Mouse (Mus musculus) liver, embryonic 13.5 days (tissue): ENCODE data around the gene Hddc2. TPM values are rescaled to one million over a fixed set of nuclear protein-coding genes. Genes with fewer than 3 reads are reported as not detected.

Experiments
- ATAC-seq: fragments of 200-750 bp; cut with Nextera tagmentation; 2 replicates; pipeline ENCODE4 v1.8.0; 2017; ENCODE audit warnings: low read depth, mild to moderate bottlenecking, moderate number of reproducible peaks, moderate library complexity
- DNase-seq: peaks from one replicate; pipeline ENCODE4 v3.0.0; 2022
- H3K27ac ChIP-seq: fragments of 300-500 bp; sonication (generic); 2 replicates; pipeline ENCODE4 v1.5.1; 2015; ENCODE audit warnings: moderate library complexity, mild to moderate bottlenecking, inconsistent platforms
- H3K27me3 ChIP-seq: fragments of 300-500 bp; sonication (generic); 2 replicates; pipeline ENCODE4 v1.6.1; 2015; ENCODE audit warnings: mild to moderate bottlenecking, inconsistent platforms
- H3K36me3 ChIP-seq: fragments of 300-500 bp; sonication (generic); 2 replicates; pipeline ENCODE4 v1.6.1; 2015; ENCODE audit warnings: mild to moderate bottlenecking, inconsistent platforms
- H3K4me1 ChIP-seq: fragments of 300-500 bp; sonication (generic); replicated peaks from 2 replicates; pipeline ENCODE4 v1.6.1; 2015; ENCODE audit warnings: inconsistent platforms
- H3K4me2 ChIP-seq: fragments of 300-500 bp; sonication (generic); 2 replicates; pipeline ENCODE4 v1.6.1; 2015; ENCODE audit warnings: inconsistent platforms, mild to moderate bottlenecking, moderate library complexity
- H3K4me3 ChIP-seq: fragments of 300-500 bp; sonication (generic); replicated peaks from 2 replicates; pipeline ENCODE4 v1.5.1; 2015; ENCODE audit warnings: mild to moderate bottlenecking, inconsistent platforms
- H3K9ac ChIP-seq: fragments of 300-500 bp; sonication (generic); 2 replicates; pipeline ENCODE4 v1.6.1; 2015; ENCODE audit warnings: mild to moderate bottlenecking, inconsistent platforms
- H3K9me3 ChIP-seq: fragments of 300-500 bp; sonication (generic); replicated peaks from 2 replicates; pipeline ENCODE4 v1.6.1; 2016; ENCODE audit warnings: inconsistent platforms
- WGBS: fragments of 180-500 bp; shearing (Covaris S2); methylation state at CpG from one replicate; pipeline ENCODE4 v1.1.7; 2015; ENCODE audit not compliant: insufficient replicate concordance; 5-methylcytosine and 5-hydroxymethylcytosine counted together
- polyA plus RNA-seq: library from polyadenylated mRNA; unstranded; fragments of >200 nt; fragmentation: Nextera tagmentation; extraction: Ambion mirVana; gene quantifications from 2 replicates; pipeline ENCODE4 v1.2.1, GENCODE M21; 2015

The Hddc2 gene
- polyA plus RNA-seq, 1 experiment from 2014 or later, result 26.5 TPM

DNA sequence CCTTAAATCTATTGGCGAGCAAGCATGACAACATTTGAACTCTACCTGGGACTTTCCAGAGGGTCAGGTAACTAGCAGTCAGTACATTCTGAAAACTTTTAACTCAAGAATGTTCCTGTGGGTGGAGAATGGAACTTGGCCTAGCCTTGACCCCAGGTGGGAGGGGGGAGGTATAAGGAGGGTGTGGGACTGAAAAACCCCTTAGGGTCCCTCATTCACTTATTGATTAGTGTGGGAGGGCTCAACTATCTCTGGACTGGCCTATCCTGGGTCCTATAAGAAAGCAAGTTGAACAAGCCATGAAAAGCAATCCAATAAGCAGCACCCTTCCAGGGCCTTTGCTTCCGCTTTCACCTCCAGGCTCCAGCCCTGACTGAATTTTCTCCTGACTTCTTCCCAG, 9.7 kb upstream of the Hddc2 start:
- no peak for DNase-seq
- H3K9ac ChIP-seq, result no peak overlapping the region
- H3K36me3 ChIP-seq, result no peaks in the 10 kb centered on the region
- no peaks in the 10 kb centered on the region for H3K4me1 ChIP-seq
- H3K9me3 ChIP-seq, result no peaks in the 10 kb centered on the region
- no peak overlapping the region for H3K4me3 ChIP-seq
- H3K27me3 ChIP-seq, result no peaks in the 10 kb centered on the region
- H3K27ac ChIP-seq, result no peak overlapping the region
- no peak for ATAC-seq
- 82% methylated on average over 2 of the region's 2 CpGs for WGBS
- H3K4me2 ChIP-seq, result no peak overlapping the region

DNA sequence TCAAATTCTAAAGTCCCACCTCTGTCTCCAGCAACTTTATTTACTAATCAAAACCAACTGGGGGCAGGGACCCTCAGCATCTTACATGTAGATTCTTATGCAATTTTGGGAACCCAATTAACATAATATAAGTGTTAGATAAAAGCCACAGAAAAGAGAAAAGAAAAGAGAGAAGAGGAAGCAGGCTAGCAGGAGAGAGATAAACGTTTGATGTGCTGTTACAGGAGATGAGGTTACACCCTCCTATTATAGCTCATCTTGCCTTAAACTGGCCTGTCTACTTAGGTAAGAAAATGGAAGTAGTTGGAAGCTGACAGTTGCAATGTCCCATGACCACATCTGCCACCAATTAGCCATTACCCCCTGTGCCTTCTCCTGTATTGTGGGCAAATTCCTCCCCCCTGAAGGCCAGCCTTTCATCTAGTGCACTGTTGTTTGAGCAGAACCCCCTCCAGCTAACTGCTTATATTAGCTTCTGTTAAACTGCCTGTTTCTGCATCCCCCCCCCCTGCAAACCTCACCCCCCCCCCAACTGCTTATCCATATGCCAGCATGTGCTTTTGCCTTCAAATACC, 6.1 kb upstream of the Hddc2 start:
- Histone ChIP-seq H3K9ac (no peak overlapping the region), H3K27me3 (no peaks in the 10 kb centered on the region), H3K27ac (no peak overlapping the region), H3K4me2 (no peak overlapping the region), H3K9me3 (no peaks in the 10 kb centered on the region), H3K4me1 (peaks cover 2% of the 10 kb centered on the region; the same call in 1 of the 2 replicates), H3K4me3 (no peak overlapping the region), H3K36me3 (no peaks in the 10 kb centered on the region)
- no peak for ATAC-seq
- WGBS, result 3% methylated on average over 1 of the region's 1 CpGs
- DNase-seq, result no peak

- WGBS, result 70% methylated on average over 5 of the region's 5 CpGs
- no peak overlapping the region for H3K27ac ChIP-seq
These were observed 5.3 kb downstream of the Hddc2 start for GRCm38 (mm10) chr10:31318491-31318890.

DNA sequence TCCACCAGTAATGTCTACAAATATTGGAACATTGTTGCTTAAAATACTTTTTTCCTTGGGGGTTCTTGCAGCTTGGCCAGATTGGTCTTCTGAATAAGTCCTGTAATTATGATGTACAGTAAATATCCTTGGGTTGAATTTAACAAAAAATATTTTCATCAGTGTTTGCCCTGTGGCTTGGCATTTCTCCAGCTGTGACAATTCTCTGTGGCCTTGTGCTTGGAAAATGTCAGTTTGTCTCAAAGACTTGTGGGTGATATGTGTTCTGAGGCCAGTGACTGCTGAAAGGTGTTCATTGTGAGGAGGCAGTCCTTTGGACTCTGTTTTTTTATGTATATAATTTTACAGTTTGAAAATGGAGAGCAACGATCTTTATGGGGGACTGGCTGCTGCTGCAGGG, 16.3 kb downstream of the Hddc2 start:
- Histone ChIP-seq H3K27me3 (no peaks in the 10 kb centered on the region), H3K4me3 (no peak overlapping the region), H3K9me3 (no peaks in the 10 kb centered on the region), H3K36me3 (0 out of 2 replicates have a peak, but pooled peaks cover 3% of the 10 kb centered on the region), H3K4me1 (peaks cover 17% of the 10 kb centered on the region), H3K4me2 (no peak overlapping the region), H3K27ac (no peak overlapping the region), H3K9ac (no peak overlapping the region)
- 71% methylated on average over 1 of the region's 1 CpGs for WGBS
- DNase-seq (no peak), ATAC-seq (no peak)

More at GRCm38 (mm10) chr10:31318491-31318890, 5.3 kb downstream of the Hddc2 start:
- no peaks in the 10 kb centered on the region for H3K9me3 ChIP-seq
- H3K27me3 ChIP-seq, result no peaks in the 10 kb centered on the region
- H3K36me3 ChIP-seq, result no peaks in the 10 kb centered on the region
- no peak overlapping the region for H3K4me3 ChIP-seq
- peaks cover 6% of the 10 kb centered on the region; the same call in 1 of the 2 replicates for H3K4me1 ChIP-seq
- H3K9ac ChIP-seq, result no peak overlapping the region
- no peak overlapping the region for H3K4me2 ChIP-seq
- ATAC-seq (no peak), DNase-seq (no peak)

GRCm38 (mm10) chr10:31330286-31330962, 17.2 kb downstream of the Hddc2 start:
- Histone ChIP-seq H3K9ac (no peak overlapping the region), H3K4me1 (peaks cover 17% of the 10 kb centered on the region), H3K27ac (no peak overlapping the region), H3K36me3 (0 out of 2 replicates have a peak, but pooled peaks cover 3% of the 10 kb centered on the region), H3K27me3 (no peaks in the 10 kb centered on the region), H3K9me3 (no peaks in the 10 kb centered on the region), H3K4me2 (no peak overlapping the region), H3K4me3 (no peak overlapping the region)
- 61% methylated on average over 3 of the region's 3 CpGs for whole genome bisulfite sequencing
- no peak for DNase-seq
- peak; percentile 92 for ATAC-seq

DNA sequence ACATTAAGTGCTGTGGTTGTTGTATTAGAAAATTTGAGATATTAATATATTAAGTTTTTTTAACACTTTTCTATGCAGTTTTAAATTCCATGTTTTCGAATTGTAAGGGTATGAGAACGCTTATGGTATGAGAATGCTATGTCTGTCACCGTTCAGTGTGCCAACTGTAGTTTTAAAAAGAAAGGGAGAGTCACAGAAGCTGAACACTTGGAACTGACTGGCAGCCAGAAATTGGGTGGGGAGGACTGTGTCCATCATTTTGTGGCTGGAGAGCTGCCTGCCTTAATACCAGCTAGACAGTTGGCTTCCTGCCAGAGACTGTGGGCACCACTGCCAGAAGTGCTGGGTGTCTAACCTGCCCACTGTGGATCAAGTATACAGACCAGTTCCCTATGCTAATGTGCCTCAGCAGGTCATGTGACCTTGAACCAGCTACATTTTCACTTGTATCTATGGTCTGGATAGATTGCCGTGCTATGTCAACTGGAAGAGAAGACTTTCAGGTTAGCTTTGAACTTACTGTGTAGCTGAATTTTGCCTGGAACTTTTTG, 18.1 kb downstream of the Hddc2 start:
- Histone ChIP-seq H3K4me2 (no peak overlapping the region), H3K36me3 (no peaks in the 10 kb centered on the region), H3K9me3 (no peaks in the 10 kb centered on the region), H3K27me3 (no peaks in the 10 kb centered on the region), H3K4me3 (no peak overlapping the region), H3K4me1 (peaks cover 17% of the 10 kb centered on the region), H3K27ac (no peak overlapping the region), H3K9ac (no peak overlapping the region)
- no peak for DNase-seq
- 63% methylated on average over 4 of the region's 4 CpGs for WGBS
- no peak for ATAC-seq

- no peak for ATAC-seq
- H3K27me3 ChIP-seq, result no peaks in the 10 kb centered on the region
- H3K27ac ChIP-seq, result no peak overlapping the region
- no peak for DNase-seq
- no peak overlapping the region for H3K9ac ChIP-seq
- H3K4me2 ChIP-seq, result no peak overlapping the region
- WGBS, result 66% methylated on average over 5 of the region's 5 CpGs
- H3K9me3 ChIP-seq, result no peaks in the 10 kb centered on the region
- no peak overlapping the region for H3K4me3 ChIP-seq
- H3K36me3 ChIP-seq, result no peaks in the 10 kb centered on the region
- H3K4me1 ChIP-seq, result peaks cover 2% of the 10 kb centered on the region; the same call in 1 of the 2 replicates
These were observed 23.2 kb downstream of the Hddc2 start for GRCm38 (mm10) chr10:31336432-31336831.

DNA sequence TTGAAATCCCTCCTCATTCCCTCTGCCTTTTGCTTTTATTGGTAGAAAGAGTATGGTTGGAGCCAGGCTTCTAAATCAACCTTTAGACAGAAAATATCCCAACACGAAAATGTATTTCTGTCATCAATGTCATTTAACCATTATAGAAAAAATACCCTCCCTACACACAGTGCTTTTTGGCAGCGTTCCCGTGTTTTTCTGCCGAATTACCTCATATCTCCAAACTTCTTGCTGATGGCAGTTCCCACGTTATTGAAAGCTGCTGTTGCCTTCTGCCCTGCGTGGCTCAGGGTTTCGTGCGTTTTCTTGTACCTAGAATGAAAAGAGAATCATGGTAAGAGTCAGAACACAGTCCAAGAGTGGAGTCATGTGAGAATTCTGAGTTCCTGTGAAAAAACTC, 33.2 kb downstream of the Hddc2 start:
- no peaks in the 10 kb centered on the region for H3K27me3 ChIP-seq
- H3K4me1 ChIP-seq, result no peaks in the 10 kb centered on the region
- DNase-seq (no peak), ATAC-seq (no peak)
- H3K4me3 ChIP-seq, result no peak overlapping the region
- H3K9me3 ChIP-seq, result no peaks in the 10 kb centered on the region
- no peak overlapping the region for H3K4me2 ChIP-seq
- H3K27ac ChIP-seq, result no peak overlapping the region
- 73% methylated on average over 8 of the region's 8 CpGs for WGBS
- H3K36me3 ChIP-seq, result no peaks in the 10 kb centered on the region
- no peak overlapping the region for H3K9ac ChIP-seq

DNA sequence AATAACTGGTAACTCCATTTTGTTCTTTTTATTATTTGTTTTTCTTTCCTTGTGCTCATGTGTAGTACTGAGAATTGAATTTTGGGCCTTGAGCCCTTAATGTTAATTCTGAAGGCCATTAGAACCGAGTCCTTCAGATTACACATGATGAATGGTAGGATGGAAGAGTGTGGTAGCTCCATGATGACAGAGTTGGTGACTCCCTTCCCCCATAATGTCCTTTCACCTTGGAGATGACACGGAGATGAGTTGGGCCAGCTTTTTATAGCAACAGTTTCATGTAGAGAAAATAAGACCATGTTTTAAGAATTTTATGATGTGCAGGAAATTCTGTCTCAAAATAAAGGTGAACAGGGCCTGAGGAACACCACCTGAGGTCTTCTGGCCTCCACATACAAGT, 37.9 kb downstream of the Hddc2 start:
- Histone ChIP-seq H3K27me3 (no peaks in the 10 kb centered on the region), H3K4me3 (no peak overlapping the region), H3K9ac (no peak overlapping the region), H3K27ac (no peak overlapping the region), H3K36me3 (no peaks in the 10 kb centered on the region), H3K4me2 (no peak overlapping the region), H3K9me3 (no peaks in the 10 kb centered on the region), H3K4me1 (no peaks in the 10 kb centered on the region)
- DNase-seq, result no peak
- WGBS, result 57% methylated on average over 2 of the region's 2 CpGs
- no peak for ATAC-seq

DNA sequence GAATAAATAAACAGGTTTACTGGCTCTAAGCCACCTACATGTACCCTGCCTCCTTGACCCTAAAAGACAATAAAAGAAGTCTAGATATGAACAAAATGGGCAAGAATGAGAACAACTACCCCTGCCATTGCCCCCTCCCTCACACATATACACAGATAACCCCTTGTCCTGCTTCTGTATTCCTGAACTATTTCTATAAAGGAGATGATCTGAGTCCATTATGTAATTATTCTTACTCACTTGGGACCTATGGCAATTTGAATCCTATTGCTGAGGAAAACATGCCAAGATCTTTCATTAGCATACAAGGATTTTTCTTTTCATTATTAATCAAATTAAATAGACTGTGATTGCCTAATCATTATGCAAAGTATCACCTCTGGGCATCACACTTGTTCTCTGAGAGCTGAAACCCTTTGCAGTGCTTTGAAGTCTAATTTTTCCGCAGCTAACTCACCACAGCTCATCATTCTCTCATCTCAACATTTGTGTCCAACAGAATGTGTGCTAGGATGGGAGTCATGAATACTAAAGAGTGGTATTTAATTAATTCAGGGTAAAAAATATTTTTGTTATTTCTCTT, 39.8 kb downstream of the Hddc2 start:
- H3K9ac ChIP-seq, result no peak overlapping the region
- no peaks in the 10 kb centered on the region for H3K4me1 ChIP-seq
- ATAC-seq, result no peak
- H3K4me2 ChIP-seq, result no peak overlapping the region
- WGBS, result 47% methylated on average over 1 of the region's 1 CpGs
- no peaks in the 10 kb centered on the region for H3K36me3 ChIP-seq
- H3K4me3 ChIP-seq, result no peak overlapping the region
- H3K27me3 ChIP-seq, result no peaks in the 10 kb centered on the region
- H3K27ac ChIP-seq, result no peak overlapping the region
- DNase-seq, result no peak
- no peaks in the 10 kb centered on the region for H3K9me3 ChIP-seq

DNA sequence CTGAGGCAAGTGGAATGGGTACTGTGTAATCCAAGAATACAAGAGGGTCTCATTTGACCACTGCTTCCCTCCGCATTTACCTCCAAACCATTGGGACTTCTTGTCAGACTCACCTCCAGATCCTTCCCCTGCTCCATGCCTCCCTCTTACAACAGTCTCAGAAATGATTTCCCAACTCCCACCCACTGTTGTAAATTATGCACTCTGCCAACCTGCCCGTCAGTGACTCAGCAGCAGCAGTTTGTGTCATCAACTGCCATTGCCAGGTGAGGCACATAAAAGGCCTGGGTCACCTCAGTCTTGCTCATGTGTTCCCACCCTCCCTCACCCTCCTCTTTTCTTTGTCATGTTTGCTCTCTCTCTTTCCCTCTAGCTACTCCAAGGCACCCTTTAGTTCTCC, 41.0 kb downstream of the Hddc2 start:
- ATAC-seq (no peak), DNase-seq (no peak)
- H3K4me3 ChIP-seq, result no peak overlapping the region
- no peaks in the 10 kb centered on the region for H3K27me3 ChIP-seq
- no peaks in the 10 kb centered on the region for H3K36me3 ChIP-seq
- whole genome bisulfite sequencing, result 66% methylated on average over 2 of the region's 2 CpGs
- no peaks in the 10 kb centered on the region for H3K4me1 ChIP-seq
- no peaks in the 10 kb centered on the region for H3K9me3 ChIP-seq
- no peak overlapping the region for H3K9ac ChIP-seq
- no peak overlapping the region for H3K27ac ChIP-seq
- no peak overlapping the region for H3K4me2 ChIP-seq
